Mouse (Mus musculus): ENCODE data around the gene Akap3.

DNA sequence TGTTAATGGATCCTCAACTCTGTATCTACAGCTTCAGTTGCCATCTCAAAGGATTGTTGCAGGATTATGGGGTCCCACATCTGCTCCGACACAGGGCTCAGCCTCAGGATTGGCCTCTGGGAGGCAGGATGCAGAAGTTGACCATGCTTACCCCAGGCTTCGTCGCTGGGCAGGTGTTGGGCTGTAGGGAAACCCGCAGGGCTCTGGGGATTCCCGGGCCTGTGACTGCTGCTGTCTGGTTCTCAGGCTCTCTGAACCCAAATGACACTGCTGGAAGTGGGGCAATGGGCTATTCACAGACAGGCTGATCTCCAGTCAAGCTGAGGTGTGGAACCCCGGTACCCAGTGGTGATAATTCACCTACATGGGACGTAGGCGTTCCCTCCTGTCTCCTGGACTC, 36.6 kb upstream of the Akap3 start:
- TF ChIP-seq POLR2A (IDR thresholded peaks at IDR 0.05; ENCODE audit: borderline replicate concordance, insufficient read depth, low read length) (no peak), CTCF (IDR thresholded peaks at IDR 0.05; ENCODE audit: borderline replicate concordance, insufficient read depth, low read depth, low read length) (no peak)

All from cerebellum, adult 2 months (tissue).